Mouse (Mus musculus) right cerebral cortex, adult 2 months (tissue): ENCODE measurements around the gene Tex35.
A peak's percentile ranks its signal among the peaks of the same experiment; 100 is the strongest.

Source experiments
- DNase-seq, 2 experiments: peaks; one replicate each; pipeline ENCODE4 v3.0.0; 2021 to 2022; ENCODE audit warnings: low spot score in 2 of 2

The Tex35 gene

DNA sequence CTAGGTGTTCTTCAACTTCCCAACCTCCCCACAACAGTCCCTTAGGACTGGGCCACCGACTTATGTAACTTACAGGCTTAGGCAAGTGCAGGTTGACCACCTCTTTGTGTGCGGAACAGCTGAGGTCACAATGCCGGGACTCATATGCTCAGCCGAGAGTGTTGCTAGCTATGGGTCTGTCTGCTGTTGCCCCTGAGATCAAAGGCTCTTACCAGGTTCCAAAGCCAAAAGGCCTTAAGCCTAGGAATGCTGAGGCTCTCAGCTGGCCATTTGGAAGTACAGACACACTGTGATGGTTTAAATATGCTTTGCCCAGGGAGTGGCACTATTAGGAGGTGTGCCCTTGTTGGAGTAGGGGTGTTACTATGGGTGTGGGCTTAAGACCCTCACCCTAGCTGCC lies at the start of gene Tex35:
Gene Tex35, minus strand, starts transcription at position 101 of the 400 bp plus-strand sequence.
- DNase-seq: no peak

DNA sequence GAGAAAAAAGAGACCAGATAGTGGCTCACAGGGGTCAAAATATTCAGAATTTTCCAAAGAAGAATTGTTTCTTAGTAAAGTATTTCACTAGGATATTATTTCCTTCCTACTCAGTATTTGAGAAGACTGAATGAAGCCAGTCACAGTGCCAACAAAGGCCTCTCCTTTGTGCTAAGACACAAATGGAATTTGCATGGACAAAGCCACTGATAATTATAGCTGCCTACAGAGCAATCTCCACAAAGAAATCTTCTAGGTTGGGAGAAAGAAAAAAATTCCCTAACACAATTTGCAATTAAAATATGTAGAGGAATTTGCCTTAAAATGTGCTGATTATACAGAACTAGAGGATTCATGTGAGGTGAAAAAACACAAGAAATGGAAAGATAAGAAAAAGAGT lies 45.3 kb upstream of the Tex35 start:
- DNase-seq: no peak

DNA sequence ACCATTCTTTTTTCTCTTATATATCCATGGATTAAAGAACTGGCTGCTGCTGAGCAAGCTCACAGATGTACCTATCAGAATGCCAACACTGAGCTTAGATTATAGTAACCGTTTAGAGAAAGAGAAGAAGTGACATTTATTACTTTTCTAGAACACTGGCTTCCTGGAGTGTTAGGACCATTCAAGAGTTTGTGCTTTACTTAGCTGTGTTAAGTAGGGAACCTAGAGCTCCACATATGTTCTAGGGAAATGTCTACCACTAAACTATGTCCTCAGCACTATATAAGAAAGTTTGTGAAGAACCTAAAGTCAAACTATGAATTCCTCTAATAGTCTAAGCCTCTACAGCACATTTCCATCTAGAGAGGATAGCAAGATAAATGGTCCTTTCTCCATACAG lies 41.6 kb upstream of the Tex35 start:
- DNase-seq: no peak

- DNase-seq: no peak
These were observed 36.1 kb upstream of the Tex35 start for GRCm38 (mm10) chr1:157144621-157145020.

DNA sequence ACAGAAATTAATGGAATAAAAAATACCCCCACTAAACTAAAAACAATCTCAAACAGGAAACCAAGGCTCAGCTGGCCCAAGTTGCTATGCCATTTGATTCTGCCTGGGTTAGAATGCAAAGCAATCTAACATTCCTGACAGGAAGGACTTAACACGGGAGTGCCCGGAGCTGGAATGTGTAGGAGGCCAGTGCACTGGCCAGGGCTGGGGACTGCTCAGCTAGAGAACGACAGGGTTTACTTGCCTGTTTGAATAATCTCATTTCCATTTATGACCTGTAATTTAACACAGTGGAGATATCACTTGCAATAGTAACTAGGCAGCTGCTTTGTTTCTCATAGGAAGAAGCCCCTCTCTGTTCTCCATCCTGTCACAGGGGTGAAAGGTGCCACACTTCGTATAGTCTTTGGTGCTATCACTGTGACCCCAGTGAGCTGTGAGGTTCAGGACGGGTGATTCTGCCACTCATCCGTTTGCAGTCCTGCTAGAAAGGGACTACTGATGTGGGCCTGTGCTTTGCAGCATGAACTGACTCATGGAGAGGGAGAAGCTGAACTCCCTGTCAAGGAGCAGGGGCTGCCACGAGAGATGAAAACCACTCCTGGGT lies 34.9 kb upstream of the Tex35 start:
- DNase-seq: no peak

- DNase-seq: no peak
These were observed 32.5 kb upstream of the Tex35 start for GRCm38 (mm10) chr1:157141014-157141413.

DNA sequence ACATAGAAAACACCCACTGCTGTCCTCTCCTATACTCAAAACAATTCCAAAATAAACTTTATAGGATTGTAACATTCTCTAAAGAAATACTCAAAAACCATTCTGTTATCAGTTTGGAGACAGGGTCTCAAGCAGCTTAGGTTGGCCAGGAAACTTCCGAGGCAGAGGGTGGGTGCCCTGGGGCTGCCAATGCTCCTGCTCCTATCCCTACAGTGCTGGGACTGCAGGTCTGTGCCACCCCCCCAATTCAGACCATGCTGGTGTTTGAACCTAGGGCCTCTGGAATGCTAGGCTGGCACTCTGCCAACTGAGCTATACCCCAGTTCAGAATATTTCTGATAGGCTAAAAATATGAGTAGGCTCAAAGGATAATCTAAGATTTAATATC lies 29.4 kb upstream of the Tex35 start:
- DNase-seq: no peak

DNA sequence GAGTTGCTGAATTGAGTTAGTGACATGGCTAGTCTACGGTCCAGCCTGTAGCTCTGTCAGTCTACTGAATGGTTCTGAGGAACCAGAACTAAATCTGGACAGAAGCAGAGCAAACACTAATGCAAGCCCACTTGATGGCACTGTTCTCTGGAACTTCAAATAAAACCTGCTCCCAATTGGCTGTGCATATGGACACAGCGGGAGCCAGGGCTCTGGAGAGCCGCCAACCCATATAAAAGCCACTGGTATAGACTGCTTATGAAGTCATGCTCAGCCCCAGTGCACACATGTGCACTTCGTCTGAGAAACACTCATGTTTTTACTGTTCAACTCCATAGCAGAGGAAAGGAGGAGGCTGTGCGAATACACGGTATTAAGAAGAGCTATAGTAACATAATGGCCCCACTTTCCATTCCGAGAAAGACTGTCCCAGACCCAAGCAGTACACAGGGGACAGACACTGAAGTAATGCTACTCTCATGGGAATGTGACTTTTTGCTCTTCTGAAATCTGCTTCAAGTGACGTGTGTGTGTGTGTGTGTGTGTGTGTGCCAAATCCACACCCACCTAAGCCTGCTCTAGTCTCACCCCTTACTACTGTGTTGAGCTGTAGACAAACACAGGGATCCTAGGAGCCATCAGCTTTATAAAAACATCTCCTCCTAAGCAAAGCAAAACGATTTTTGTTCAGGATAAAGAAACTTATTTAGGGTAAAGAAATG lies 28.8 kb upstream of the Tex35 start:
- DNase-seq: no peak

DNA sequence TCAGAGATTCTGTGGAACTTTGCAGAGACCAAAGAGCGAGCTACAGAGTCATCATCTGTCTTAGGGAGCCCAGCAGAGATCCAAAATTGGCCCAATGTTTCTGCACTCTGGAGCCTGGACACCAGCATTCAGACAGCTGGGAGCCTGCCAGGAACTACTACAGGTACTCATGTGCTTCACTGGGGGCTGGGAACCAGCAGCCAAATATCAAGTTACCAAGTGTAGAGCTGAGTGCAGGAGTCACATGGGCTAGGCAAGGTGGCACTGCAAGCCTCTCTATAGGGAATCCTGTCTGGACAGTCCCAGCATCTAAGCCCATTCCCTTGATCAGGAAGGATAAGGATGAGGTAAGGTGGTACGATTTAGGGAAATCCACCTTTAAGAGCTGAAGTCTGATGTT lies 19.7 kb upstream of the Tex35 start:
- DNase-seq: no peak

- no peak for DNase-seq
These were observed 15.4 kb upstream of the Tex35 start for GRCm38 (mm10) chr1:157123836-157124235.

DNA sequence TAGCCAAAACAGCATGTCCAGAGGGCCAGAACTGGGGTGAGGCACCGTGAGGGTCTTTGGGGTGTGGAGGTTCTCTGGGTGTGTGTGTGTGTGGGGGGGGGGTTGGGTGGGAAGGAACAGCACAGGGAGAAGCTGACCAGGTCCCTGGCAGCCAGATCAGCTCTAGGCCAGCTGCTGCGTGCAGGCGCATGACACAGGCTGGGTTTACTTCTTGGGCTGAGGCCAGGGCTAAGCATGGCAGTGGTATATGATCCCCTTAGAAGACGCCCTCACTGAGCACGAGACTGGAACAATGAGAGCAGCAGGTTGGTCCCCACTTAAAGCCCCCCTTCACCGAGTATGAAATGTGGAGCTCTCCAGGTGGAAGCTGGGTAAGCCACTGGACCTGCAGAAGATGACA lies 10.7 kb upstream of the Tex35 start:
- no peak for DNase-seq

DNA sequence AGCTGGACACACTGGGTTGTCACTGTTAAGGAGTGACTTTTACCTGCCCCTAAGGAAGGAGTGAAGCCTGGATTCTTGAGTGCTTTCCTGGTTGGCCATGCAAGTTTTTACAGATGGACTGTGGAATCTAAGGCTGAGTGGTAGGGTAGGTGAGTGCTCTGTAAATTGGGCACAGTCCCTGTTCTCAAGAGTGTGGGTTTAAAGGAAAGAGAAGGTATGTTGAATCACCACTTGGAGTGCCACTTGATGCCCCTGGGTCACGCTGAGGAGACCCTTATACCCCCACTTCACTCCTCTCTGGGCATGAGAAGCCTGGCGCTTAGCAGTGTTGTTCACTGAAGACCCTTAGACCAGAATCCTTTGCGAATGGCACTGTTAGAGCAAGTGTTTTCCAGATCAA lies 9.0 kb upstream of the Tex35 start:
- no peak for DNase-seq

DNA sequence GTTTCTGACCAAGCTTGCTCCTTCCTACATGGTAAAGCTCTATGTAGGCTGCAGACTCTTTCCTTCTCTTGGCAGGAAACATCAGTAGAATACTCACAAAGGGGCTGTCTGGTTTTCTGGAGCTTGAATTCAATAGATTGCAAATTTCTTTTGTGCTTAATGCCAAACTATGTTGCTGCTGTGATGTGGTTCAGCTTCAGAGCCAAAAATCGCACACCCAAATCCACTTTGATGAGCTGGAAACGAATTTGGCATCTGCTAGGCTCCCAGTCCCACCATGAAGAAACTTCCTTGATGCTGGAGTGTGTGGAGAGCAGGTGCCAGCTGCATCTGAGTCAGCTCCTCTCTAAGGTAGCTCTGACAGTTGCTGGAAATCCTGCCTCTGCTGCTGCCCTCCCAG lies 6.0 kb upstream of the Tex35 start:
- peak; percentile 17 to 34 for DNase-seq

DNA sequence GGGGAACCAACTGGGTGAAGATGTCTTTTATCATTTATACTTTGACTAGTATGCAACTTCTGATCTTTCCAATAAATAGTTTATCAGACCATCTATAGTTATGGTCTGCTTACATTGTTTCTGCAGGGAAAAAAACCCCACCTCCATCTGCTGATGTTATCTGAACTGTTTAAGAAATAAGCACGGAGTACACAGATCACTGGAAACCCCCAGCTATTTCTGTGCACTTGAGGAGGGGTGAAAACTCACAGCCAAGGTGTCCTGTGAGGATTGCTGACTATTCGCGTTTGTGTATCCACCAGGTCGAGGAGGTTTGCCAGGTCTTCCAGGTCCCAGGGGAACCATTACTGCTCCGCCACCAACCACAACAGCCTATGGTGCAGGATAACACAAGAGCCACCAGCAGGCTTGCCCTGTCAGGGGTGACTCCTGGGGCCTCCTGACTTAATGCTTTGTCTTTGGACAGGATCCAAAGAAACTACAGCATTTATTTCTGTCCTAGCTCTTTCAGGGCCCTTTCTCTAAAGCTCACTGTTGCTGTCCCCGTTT lies 1.9 kb upstream of the Tex35 start:
- DNase-seq: no peak

- DNase-seq: no peak
These were observed 7.2 kb downstream of the Tex35 start for GRCm38 (mm10) chr1:157101122-157101865.

DNA sequence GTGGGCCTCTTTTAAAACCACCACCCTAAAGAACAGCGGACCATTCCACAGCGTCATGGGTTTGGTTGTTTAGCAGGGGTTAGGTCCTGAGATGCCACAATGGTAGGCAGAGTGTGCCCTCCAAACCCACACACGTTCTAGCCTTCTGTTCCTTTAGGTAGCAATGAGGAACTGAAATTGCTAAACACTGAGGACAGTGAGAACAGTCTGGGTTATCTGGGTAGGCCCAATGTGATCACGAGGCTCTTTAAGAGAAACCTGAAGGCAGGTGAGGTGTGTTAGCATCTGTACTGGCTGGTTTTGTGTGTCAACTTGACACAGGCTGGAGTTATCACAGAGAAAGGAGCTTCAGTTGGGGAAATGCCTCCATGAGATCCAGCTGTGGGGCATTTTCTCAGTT lies 12.9 kb downstream of the Tex35 start:
- no peak for DNase-seq

DNA sequence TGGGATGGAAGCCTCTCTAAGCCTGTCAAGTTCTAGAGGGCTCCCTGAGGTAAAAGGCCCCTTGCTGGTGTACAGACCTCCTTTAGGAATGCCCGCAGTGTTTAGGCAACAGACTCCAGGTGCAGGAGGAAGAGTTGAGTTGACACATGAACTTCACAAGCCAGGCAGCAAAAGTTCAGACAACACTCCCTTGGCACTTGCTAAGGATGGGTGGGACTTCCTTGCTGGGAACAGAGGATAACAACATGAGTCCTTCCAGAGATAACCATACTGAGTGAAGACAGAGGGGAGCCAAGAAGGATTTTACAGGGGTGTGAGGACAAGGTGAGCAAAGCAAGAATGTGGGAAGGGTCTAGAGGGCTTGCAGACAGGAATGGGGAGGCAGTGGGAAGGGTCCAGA lies 15.9 kb downstream of the Tex35 start:
- no peak for DNase-seq

- DNase-seq: no peak
These were observed 16.3 kb downstream of the Tex35 start for GRCm38 (mm10) chr1:157092140-157092539.

- DNase-seq: no peak
These were observed 17.6 kb downstream of the Tex35 start for GRCm38 (mm10) chr1:157090835-157091234.

DNA sequence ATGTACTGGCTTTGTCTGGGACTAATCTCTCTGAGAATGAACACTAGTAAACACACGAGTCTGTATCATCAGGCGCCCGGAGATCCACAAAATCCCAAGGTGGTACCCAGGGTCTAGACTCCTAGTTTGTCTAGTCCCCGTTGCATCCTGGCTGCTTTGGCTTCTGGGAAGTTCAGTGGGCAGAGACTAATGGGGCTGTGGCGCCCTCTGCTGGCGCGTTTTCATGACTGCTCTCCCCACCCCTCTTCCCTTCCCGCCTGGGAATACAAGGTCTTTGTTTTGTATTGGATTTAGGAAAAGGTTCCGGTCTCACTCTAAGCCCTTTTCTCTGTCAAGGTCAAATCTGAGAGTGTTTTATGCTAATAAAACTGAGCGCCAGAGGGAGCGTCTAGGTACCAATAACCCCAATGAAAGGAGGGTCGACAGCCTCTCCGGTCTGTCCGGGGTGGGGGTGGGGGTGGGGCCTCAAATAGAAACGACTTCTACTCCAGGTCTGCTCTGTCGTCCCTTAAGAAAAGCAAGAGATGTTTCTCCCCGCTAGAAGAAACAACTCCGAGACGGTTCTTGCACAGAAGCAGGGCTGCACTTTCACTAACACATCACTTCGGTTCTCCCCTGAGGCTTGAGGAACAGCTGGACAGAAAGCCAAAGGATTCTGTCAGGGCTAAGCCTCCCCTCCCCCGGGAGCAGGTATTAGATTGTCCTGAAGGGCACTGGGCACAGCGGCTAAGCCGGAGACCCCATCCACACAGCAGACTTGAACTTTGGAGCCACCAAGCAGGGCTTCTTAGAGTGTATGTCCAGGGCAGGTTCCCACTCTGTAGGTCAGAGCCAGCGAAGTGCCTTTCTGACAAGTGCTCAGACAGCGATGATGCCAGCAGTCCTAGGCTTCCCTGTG lies 22.1 kb downstream of the Tex35 start:
- peak; percentile 64 to 68 for DNase-seq

DNA sequence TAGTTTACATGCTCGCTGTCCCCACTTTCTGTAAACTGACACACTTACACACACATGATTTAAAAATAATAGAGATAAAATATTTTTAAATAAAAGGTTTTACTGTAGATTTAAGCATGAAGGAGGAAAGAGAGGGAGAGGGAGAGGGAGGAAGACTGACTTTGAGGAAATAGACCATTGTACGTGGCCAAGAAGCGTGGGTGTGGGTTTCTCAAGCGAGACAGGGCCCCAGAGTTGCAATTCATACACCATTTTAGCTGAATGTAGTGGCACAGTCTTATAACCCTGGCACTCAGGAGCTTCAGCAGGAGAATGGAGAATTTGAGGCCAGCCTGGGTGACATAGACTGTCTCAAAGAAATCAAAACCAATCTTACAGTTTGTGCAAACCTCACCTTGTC lies 25.5 kb downstream of the Tex35 start:
- DNase-seq: no peak

DNA sequence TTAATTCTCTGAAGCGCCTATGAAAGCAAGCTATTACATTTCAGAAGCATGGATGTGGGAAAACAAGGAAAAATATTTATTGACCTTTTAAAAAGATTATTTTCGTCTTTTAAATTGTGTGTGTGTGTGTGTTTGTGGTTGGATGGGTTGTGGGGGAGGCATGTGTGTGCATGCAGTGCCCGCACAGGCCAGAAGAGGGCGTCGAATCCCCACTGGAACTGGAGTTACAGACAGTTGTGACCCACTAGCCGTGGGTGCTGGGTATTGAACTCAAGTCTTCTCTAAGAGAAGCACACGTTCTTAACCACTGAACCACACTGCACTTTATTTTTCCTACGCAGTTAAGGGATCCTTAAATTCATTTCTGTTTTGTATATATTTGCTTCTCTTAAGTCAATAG lies 26.5 kb downstream of the Tex35 start:
- no peak for DNase-seq
